Comparison of ENCODE assay signal across 8 mouse cellular contexts in genomic region chr4:101355431-101356092, GRCm38 (mm10).
DNase-seq lines count a peak whose midpoint lies in the region; ATAC-seq and TF ChIP-seq lines count a peak whose summit lies in the region.

No protein-coding gene starts in this region.

- no peak for TF ChIP-seq CTCF in C2C12 (IDR thresholded peaks at IDR 0.05; ENCODE audit: control insufficient read depth, insufficient read depth, insufficient read length)
- no peak for TF ChIP-seq CTCF in lung, postnatal 0 days (IDR thresholded peaks at IDR 0.05)

- TF ChIP-seq EP300 in lung, postnatal 0 days (IDR thresholded peaks at IDR 0.05), result no peak

- peak overlapping the region; percentile 66 for H3ac ChIP-seq in C2C12 (ENCODE audit: control insufficient read depth, insufficient read length, low read depth)

- no peaks in the 10 kb centered on the region for H3K79me2 ChIP-seq in C2C12 (ENCODE audit: control insufficient read depth, insufficient read depth)

- H3K36me3 ChIP-seq in C2C12 (ENCODE audit: control insufficient read depth, insufficient read depth), result no peaks in the 10 kb centered on the region
- H3K36me3 ChIP-seq in embryonic facial prominence, embryonic 11.5 days (replicated peaks; ENCODE audit: control insufficient read depth, insufficient read depth, low read depth, low read length), result no peaks in the 10 kb centered on the region
- H3K36me3 ChIP-seq in lung, postnatal 0 days (ENCODE audit: insufficient read depth, low read length), result no peaks in the 10 kb centered on the region

- 0 out of 2 replicates have a peak overlapping the region, but pooled peaks have one; percentile 41 for H3K27ac ChIP-seq in embryonic facial prominence, embryonic 11.5 days (replicated peaks; ENCODE audit: low read depth, low read length)
- H3K27ac ChIP-seq in lung, postnatal 0 days (ENCODE audit: low read length), result peak overlapping the region; percentile 98

- peak overlapping the region; percentile 84 for H3K9ac ChIP-seq in embryonic facial prominence, embryonic 11.5 days (replicated peaks; ENCODE audit: low read length)
- H3K9ac ChIP-seq in lung, postnatal 0 days (replicated peaks; ENCODE audit: low read depth), result peak overlapping the region; percentile 95

- H3K4me2 ChIP-seq in embryonic facial prominence, embryonic 11.5 days (ENCODE audit: low read depth, low read length), result peak overlapping the region; percentile 72
- H3K4me2 ChIP-seq in lung, postnatal 0 days (replicated peaks; ENCODE audit: low read depth, low read length), result peak overlapping the region; percentile 95

- no peaks in the 10 kb centered on the region for H3K9me3 ChIP-seq in embryonic facial prominence, embryonic 11.5 days (replicated peaks; ENCODE audit: control insufficient read depth, low read length)
- no peaks in the 10 kb centered on the region for H3K9me3 ChIP-seq in lung, postnatal 0 days (ENCODE audit: low read length)

- peaks cover 2% of the 10 kb centered on the region; the same call in 1 of the 2 replicates for H3K4me1 ChIP-seq in embryonic facial prominence, embryonic 11.5 days (ENCODE audit: control insufficient read depth, insufficient read depth, low read length)
- H3K4me1 ChIP-seq in lung, postnatal 0 days (ENCODE audit: insufficient read depth, low read depth, low read length), result peaks cover 8% of the 10 kb centered on the region; the same call in 1 of the 2 replicates

- DNase-seq in adrenal gland, adult 2 months, result peak; percentile 78
- no peak for DNase-seq in embryonic facial prominence, embryonic 11.5 days (ENCODE audit: low spot score)
- peak; percentile 63 to 67 for DNase-seq in heart, adult 9 months (ENCODE audit: low spot score in 2 of 2)
- peak; percentile 77 for DNase-seq in kidney, adult 9 months
- DNase-seq in lung, postnatal 0 days (ENCODE audit: low spot score), result peak; percentile 39
- DNase-seq in ovary, postnatal 36 days (ENCODE audit: low spot score), result peak; percentile 54
- peak; percentile 13 for DNase-seq in yolk sac, embryonic 10.5 days (ENCODE audit: low spot score)

- WGBS in embryonic facial prominence, embryonic 11.5 days, result under 1% methylated on average over 25 of the region's 31 CpGs
- WGBS in lung, postnatal 0 days, result 3% methylated on average over 24 of the region's 31 CpGs

- ATAC-seq in embryonic facial prominence, embryonic 11.5 days (replicated peaks; ENCODE audit: insufficient number of reproducible peaks, low FRiP score, low TSS enrichment, low read depth), result peak; percentile 41
- ATAC-seq in lung, postnatal 0 days, result no peak; the same call in 1 of the 2 replicates

- H3K79me3 ChIP-seq in C2C12 (ENCODE audit: low read depth), result no peaks in the 10 kb centered on the region

- H3K4me3 ChIP-seq in C2C12 (ENCODE audit: insufficient read depth, poor library complexity, severe bottlenecking), result peak overlapping the region; percentile 41
- H3K4me3 ChIP-seq in embryonic facial prominence, embryonic 11.5 days (ENCODE audit: low read depth, low read length), result peak overlapping the region; percentile 84
- H3K4me3 ChIP-seq in lung, postnatal 0 days (ENCODE audit: low read depth, low read length), result peak overlapping the region; percentile 91

- peaks cover 4% of the 10 kb centered on the region for H3K27me3 ChIP-seq in C2C12 (ENCODE audit: control insufficient read depth, insufficient read depth, insufficient read length)
- no peaks in the 10 kb centered on the region for H3K27me3 ChIP-seq in embryonic facial prominence, embryonic 11.5 days (ENCODE audit: control insufficient read depth, insufficient read depth, low read length)
- no peaks in the 10 kb centered on the region for H3K27me3 ChIP-seq in lung, postnatal 0 days (replicated peaks; ENCODE audit: insufficient read depth, low read length)

TF ChIP-seq in C2C12, 6 proteins besides CTCF, POLR2A, EP300 and RAD21:
- TF ChIP-seq USF1 (IDR thresholded peaks at IDR 0.05; ENCODE audit: low read depth) (no peak), MYOD1 (IDR thresholded peaks at IDR 0.05; ENCODE audit: control insufficient read depth, insufficient read length, low read depth) (no peak), FOSL1 (IDR thresholded peaks at IDR 0.05; ENCODE audit: insufficient read depth, low read length, poor library complexity, severe bottlenecking) (no peak), MYOG (IDR thresholded peaks at IDR 0.05; ENCODE audit: control insufficient read depth, extremely low read depth, insufficient read length) (no peak), CEBPB (IDR thresholded peaks at IDR 0.05; ENCODE audit: low read depth) (no peak)

Comparison
In these comparisons a context has a peak if more than half of its experiments do, and no peak if none do; other contexts are left out.
1. H3K4me3 ChIP-seq: peak in every context shown above with its lines; median percentile 91 in lung, postnatal 0 days; 84 in embryonic facial prominence, embryonic 11.5 days; 41 in C2C12.